In the genomic region with DNA sequence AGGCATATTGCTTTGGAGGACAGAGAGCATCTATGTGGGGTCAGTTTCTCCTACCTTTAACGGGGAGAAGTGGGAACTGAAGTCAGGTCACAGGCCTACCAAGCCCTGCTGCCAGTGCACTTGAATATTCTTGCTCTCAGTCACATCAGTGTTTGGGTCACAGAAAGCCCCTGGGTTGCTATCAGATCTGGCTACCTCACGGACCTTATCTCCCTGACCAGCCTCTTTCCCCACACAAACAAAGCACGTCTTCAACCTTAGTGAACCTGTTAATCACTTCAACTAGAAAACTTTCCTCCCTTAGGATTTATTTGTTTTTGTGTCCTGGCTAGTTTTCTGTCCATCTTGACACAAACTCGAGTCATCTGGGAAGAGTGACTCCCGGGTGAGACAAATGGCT, we compare ENCODE assay signal across 39 mouse cellular contexts. TPM values are rescaled to one million over a fixed set of nuclear protein-coding genes. Genes with fewer than 3 reads are reported as not detected.
"Had no signal": no experiment of that assay in that cellular context is flagged by ENCODE, and none has a peak within 500 bp of the region (broad histone marks: within the 10 kb centered on the region; RNA-seq: fewer than 3 reads in every experiment).

No protein-coding gene starts in this region.

- H3K4me1 ChIP-seq: embryonic facial prominence, embryonic 12.5 days; forebrain, embryonic 12.5 days; forebrain, embryonic 13.5 days; forebrain, embryonic 15.5 days had no signal

- H3K27me3 ChIP-seq: embryonic facial prominence, embryonic 12.5 days; embryonic facial prominence, embryonic 13.5 days; embryonic facial prominence, embryonic 15.5 days; forebrain, embryonic 12.5 days; forebrain, embryonic 13.5 days; forebrain, embryonic 15.5 days had no signal

- H3K9me3 ChIP-seq: embryonic facial prominence, embryonic 10.5 days; embryonic facial prominence, embryonic 12.5 days; embryonic facial prominence, embryonic 13.5 days; embryonic facial prominence, embryonic 15.5 days; forebrain, embryonic 10.5 days; forebrain, embryonic 12.5 days; forebrain, embryonic 13.5 days; forebrain, embryonic 15.5 days had no signal

- H3K4me2 ChIP-seq: embryonic facial prominence, embryonic 12.5 days; embryonic facial prominence, embryonic 13.5 days; embryonic facial prominence, embryonic 15.5 days; forebrain, embryonic 12.5 days; forebrain, embryonic 13.5 days; forebrain, embryonic 15.5 days had no signal

- H3K4me3 ChIP-seq: embryonic facial prominence, embryonic 10.5 days; embryonic facial prominence, embryonic 12.5 days; embryonic facial prominence, embryonic 13.5 days; embryonic facial prominence, embryonic 15.5 days; erythroblast, embryonic 14.5 days; forebrain, embryonic 10.5 days; forebrain, embryonic 12.5 days; forebrain, embryonic 13.5 days; forebrain, embryonic 15.5 days; gastrocnemius, adult 2 months; heart, adult 2 months had no signal

- H3K27ac ChIP-seq: embryonic facial prominence, embryonic 10.5 days; embryonic facial prominence, embryonic 12.5 days; embryonic facial prominence, embryonic 13.5 days; embryonic facial prominence, embryonic 15.5 days; forebrain, embryonic 10.5 days; forebrain, embryonic 12.5 days; forebrain, embryonic 13.5 days; forebrain, embryonic 15.5 days; heart, adult 2 months had no signal

- DNase-seq: cerebellum, adult 8-10 months; cerebellum, adult 9-10 months; cerebellum, adult 9-11 months; cerebellum, postnatal 10 days; cerebellum, postnatal 14 days; cerebellum, postnatal 25 days; cerebellum, postnatal 36 days; embryo, embryonic 11 days; forebrain, postnatal 0 days; gastrocnemius, adult 2 months; gastrocnemius, postnatal 10 days; gastrocnemius, postnatal 14 days; gastrocnemius, postnatal 25 days; gastrocnemius, postnatal 36 days; heart, adult 11 months; heart, adult 18-20 months; heart, adult 2 months had no signal

- ATAC-seq: forebrain, embryonic 13.5 days; forebrain, embryonic 14.5 days; forebrain, embryonic 15.5 days; forebrain, embryonic 16.5 days; forebrain, postnatal 0 days had no signal

- H3K9ac ChIP-seq: embryonic facial prominence, embryonic 12.5 days; embryonic facial prominence, embryonic 13.5 days; embryonic facial prominence, embryonic 15.5 days; forebrain, embryonic 12.5 days; forebrain, embryonic 13.5 days; forebrain, embryonic 15.5 days; forebrain, postnatal 0 days had no signal

- H3K36me3 ChIP-seq: forebrain, embryonic 15.5 days had no signal

RNA-seq across cellular contexts. Expression of a gene that starts 15.7 kb away (rescaled TPM):
- total RNA-seq: common myeloid progenitor, adult 5-6 weeks; forebrain, postnatal 0 days; gastrocnemius, adult 18-20 months; gastrocnemius, adult 2 months; gastrocnemius, adult 8-10 months; gastrocnemius, postnatal 10 days; gastrocnemius, postnatal 14 days; gastrocnemius, postnatal 25 days; gastrocnemius, postnatal 36 days; gastrocnemius, postnatal 4 days; granulocyte monocyte progenitor cell, adult 5-6 weeks; heart, adult 18-20 months; heart, adult 2 months; heart, adult 8-10 months had no signal
- polyA plus RNA-seq: cortical plate, adult 2 months; embryonic facial prominence, embryonic 11.5 days; embryonic facial prominence, embryonic 12.5 days; embryonic facial prominence, embryonic 13.5 days; embryonic facial prominence, embryonic 14.5 days; erythroblast, embryonic 14.5 days; forebrain, embryonic 11.5 days; forebrain, embryonic 12.5 days; forebrain, embryonic 13.5 days; forebrain, embryonic 14.5 days; frontal cortex, adult 2 months; heart, adult 2 months had no signal
